Mouse (Mus musculus) small intestine, adult 2 months (tissue): ENCODE data around the gene Lrp3. TPM values are rescaled to one million over a fixed set of nuclear protein-coding genes. Genes with fewer than 3 reads are reported as not detected.
A peak's percentile ranks its signal among the peaks of the same experiment; 100 is the strongest.

Source experiments
- H3K27ac ChIP-seq: fragments of 200-500 bp; 2 replicates; pipeline ENCODE4 v1.5.1; 2012; ENCODE audit warnings: low read depth, low read length, control low read depth, inconsistent platforms; ENCODE audit not compliant: insufficient read depth
- H3K27me3 ChIP-seq: fragments of 200-500 bp; 2 replicates; pipeline ENCODE4 v1.6.1; 2012; ENCODE audit warnings: mild to moderate bottlenecking, moderate library complexity, low read length, inconsistent platforms; ENCODE audit not compliant: control insufficient read depth, insufficient read depth
- H3K36me3 ChIP-seq: fragments of 200-500 bp; 2 replicates; pipeline ENCODE4 v1.6.1; 2012; ENCODE audit warnings: mild to moderate bottlenecking, low read length, control low read depth, inconsistent platforms; ENCODE audit not compliant: control insufficient read depth, insufficient read depth
- H3K4me1 ChIP-seq: fragments of 200-500 bp; 2 replicates; pipeline ENCODE4 v1.6.1; 2012; ENCODE audit warnings: low read length, inconsistent platforms, mixed read lengths; ENCODE audit not compliant: control insufficient read depth, insufficient read depth, insufficient read length
- H3K4me3 ChIP-seq: fragments of 200-500 bp; 2 replicates; pipeline ENCODE4 v1.5.1; 2012; ENCODE audit warnings: low read depth, mild to moderate bottlenecking, control low read depth, inconsistent platforms, low read length, moderate library complexity
- CTCF ChIP-seq: fragments of 200-500 bp; IDR thresholded peaks from 2 replicates; pipeline ENCODE4 v1.5.1; 2012; ENCODE audit warnings: low read depth, mild to moderate bottlenecking, control low read depth, inconsistent platforms, low read length, moderate library complexity, mixed read lengths; ENCODE audit not compliant: insufficient replicate concordance, insufficient read length; ENCODE audit errors: extremely low read depth
- POLR2A ChIP-seq: fragments of 200-500 bp; IDR thresholded peaks from 2 replicates; pipeline ENCODE4 v1.6.1; 2012; ENCODE audit warnings: low read depth, mild to moderate bottlenecking, control low read depth, inconsistent platforms, low read length, moderate library complexity
- WGBS: fragments of 180-500 bp; shearing (Covaris S2); methylation state at CpG from one replicate; pipeline ENCODE4 v1.1.7; 2018; 5-methylcytosine and 5-hydroxymethylcytosine counted together
- polyA plus RNA-seq: library from polyadenylated mRNA; depleted of rRNA; stranded (reverse); fragments of >200 nt; gene quantifications from 2 replicates; pipeline ENCODE4 v1.2.3, GENCODE M21; 2012

Gene Lrp3
- polyA plus RNA-seq, 1 experiment: 5.0 TPM

- no peak overlapping the region for H3K27ac ChIP-seq
- WGBS: 18% methylated on average over 9 of the region's 9 CpGs
- H3K27me3 ChIP-seq: no peaks in the 10 kb centered on the region
- no peaks in the 10 kb centered on the region for H3K4me1 ChIP-seq
- no peaks in the 10 kb centered on the region for H3K36me3 ChIP-seq
- TF ChIP-seq POLR2A (no peak), CTCF (no peak)
- peak overlapping the region; percentile 80 for H3K4me3 ChIP-seq
Observed at GRCm38 (mm10) chr7:35235308-35235707, 20.0 kb upstream of the Lrp3 start.

GRCm38 (mm10) chr7:35234361-35235245 lies 19.3 kb upstream of the Lrp3 start:
- no peaks in the 10 kb centered on the region for H3K36me3 ChIP-seq
- TF ChIP-seq POLR2A: 0 out of 2 replicates have a peak, but pooled peaks have one; percentile 11
- no peak for TF ChIP-seq CTCF
- no peaks in the 10 kb centered on the region for H3K4me1 ChIP-seq
- peak overlapping the region; percentile 85 for H3K27ac ChIP-seq
- under 1% methylated on average over 45 of the region's 45 CpGs for whole genome bisulfite sequencing
- peak overlapping the region; percentile 80 for H3K4me3 ChIP-seq
- no peaks in the 10 kb centered on the region for H3K27me3 ChIP-seq

- H3K4me3 ChIP-seq: peak overlapping the region; percentile 80
Observed at GRCm38 (mm10) chr7:35233861-35234260, 18.6 kb upstream of the Lrp3 start.

GRCm38 (mm10) chr7:35232796-35233455 lies 17.6 kb upstream of the Lrp3 start:
- no peaks in the 10 kb centered on the region for H3K4me1 ChIP-seq
- H3K27me3 ChIP-seq: no peaks in the 10 kb centered on the region
- no peak overlapping the region for H3K4me3 ChIP-seq
- H3K36me3 ChIP-seq: no peaks in the 10 kb centered on the region
- TF ChIP-seq CTCF (no peak), POLR2A (no peak)
- WGBS: 84% methylated on average over 13 of the region's 13 CpGs
- no peak overlapping the region for H3K27ac ChIP-seq

More at GRCm38 (mm10) chr7:35233861-35234260, 18.6 kb upstream of the Lrp3 start:
- no peaks in the 10 kb centered on the region for H3K4me1 ChIP-seq
- TF ChIP-seq CTCF (no peak), POLR2A (no peak)
- H3K36me3 ChIP-seq: no peaks in the 10 kb centered on the region
- no peaks in the 10 kb centered on the region for H3K27me3 ChIP-seq
- H3K27ac ChIP-seq: no peak overlapping the region
- 73% methylated on average over 12 of the region's 12 CpGs for WGBS

- Histone ChIP-seq H3K4me1 (no peaks in the 10 kb centered on the region), H3K27me3 (no peaks in the 10 kb centered on the region), H3K36me3 (no peaks in the 10 kb centered on the region), H3K4me3 (no peak overlapping the region), H3K27ac (no peak overlapping the region)
- peak; percentile 13; the same call in 1 of the 2 replicates for TF ChIP-seq CTCF
- no peak for TF ChIP-seq POLR2A
- 80% methylated on average over 3 of the region's 3 CpGs for WGBS
Observed at GRCm38 (mm10) chr7:35230333-35230732, 15.0 kb upstream of the Lrp3 start.

- H3K4me1 ChIP-seq: no peaks in the 10 kb centered on the region
- no peaks in the 10 kb centered on the region for H3K27me3 ChIP-seq
- no peak overlapping the region for H3K27ac ChIP-seq
- 69% methylated on average over 9 of the region's 9 CpGs for WGBS
- no peaks in the 10 kb centered on the region for H3K36me3 ChIP-seq
- TF ChIP-seq CTCF: no peak
- no peak for TF ChIP-seq POLR2A
- no peak overlapping the region for H3K4me3 ChIP-seq
Observed at GRCm38 (mm10) chr7:35220694-35221365, 5.5 kb upstream of the Lrp3 start.

GRCm38 (mm10) chr7:35215731-35216130 lies 433 bp upstream of the Lrp3 start:
- TF ChIP-seq POLR2A (no peak), CTCF (no peak)
- Histone ChIP-seq H3K27ac (no peak overlapping the region), H3K4me1 (no peaks in the 10 kb centered on the region), H3K4me3 (peak overlapping the region; percentile 45), H3K27me3 (0 out of 2 replicates have a peak, but pooled peaks cover 8% of the 10 kb centered on the region), H3K36me3 (no peaks in the 10 kb centered on the region)
- WGBS: 51% methylated on average over 5 of the region's 5 CpGs
